Mouse (Mus musculus) heart, embryonic 11.5 days (tissue): ENCODE data around the gene C1ra. TPM values are rescaled to one million over a fixed set of nuclear protein-coding genes. Genes with fewer than 3 reads are reported as not detected.
"Not testable (repeated sequence)": the region's sequence is repeated elsewhere in the genome, so short reads cannot be mapped to it uniquely, and the experiment has no call there.

Experiments
- ATAC-seq: fragments of 200-750 bp; cut with Nextera tagmentation; replicated peaks from 2 replicates; pipeline ENCODE4 v1.8.0; 2017; ENCODE audit warnings: moderate library complexity; ENCODE audit not compliant: insufficient number of reproducible peaks, low FRiP score, low TSS enrichment
- H3K27ac ChIP-seq: fragments of 300-500 bp; sonication (generic); 2 replicates; pipeline ENCODE4 v1.5.1; 2014; ENCODE audit warnings: mild to moderate bottlenecking, low read depth, low read length
- H3K27me3 ChIP-seq: fragments of 300-500 bp; sonication (generic); 2 replicates; pipeline ENCODE4 v1.6.1; 2014; ENCODE audit warnings: mild to moderate bottlenecking, low read length, mixed read lengths; ENCODE audit not compliant: control insufficient read depth, insufficient read depth
- H3K36me3 ChIP-seq: fragments of 300-500 bp; sonication (generic); 2 replicates; pipeline ENCODE4 v1.6.1; 2014; ENCODE audit warnings: mild to moderate bottlenecking, low read length, moderate library complexity, mixed read lengths; ENCODE audit not compliant: control insufficient read depth, insufficient read depth
- H3K4me1 ChIP-seq: fragments of 300-500 bp; sonication (generic); 2 replicates; pipeline ENCODE4 v1.6.1; 2014; ENCODE audit warnings: low read length; ENCODE audit not compliant: control insufficient read depth, insufficient read depth
- H3K4me2 ChIP-seq: fragments of 300-500 bp; sonication (generic); 2 replicates; pipeline ENCODE4 v1.6.1; 2014; ENCODE audit warnings: mild to moderate bottlenecking, moderate library complexity
- H3K4me3 ChIP-seq: fragments of 300-500 bp; sonication (generic); 2 replicates; pipeline ENCODE4 v1.5.1; 2014; ENCODE audit warnings: low read depth, low read length
- H3K9ac ChIP-seq: fragments of 300-500 bp; sonication (generic); 2 replicates; pipeline ENCODE4 v1.6.1; 2014; ENCODE audit warnings: mild to moderate bottlenecking, low read depth, low read length, moderate library complexity
- H3K9me3 ChIP-seq: fragments of 300-500 bp; sonication (generic); replicated peaks from 2 replicates; pipeline ENCODE4 v1.6.1; 2016; ENCODE audit warnings: low read length; ENCODE audit not compliant: control insufficient read depth
- WGBS: fragments of 180-500 bp; shearing (Covaris S2); extraction: QIAGEN DNeasy Blood & Tissue Kit; methylation state at CpG from one replicate; pipeline ENCODE4 v1.1.7; 2014; ENCODE audit not compliant: insufficient replicate concordance; 5-methylcytosine and 5-hydroxymethylcytosine counted together
- polyA plus RNA-seq: library from polyadenylated mRNA; unstranded; fragments of >200 nt; fragmentation: Nextera tagmentation; extraction: Ambion mirVana; gene quantifications from 2 replicates; pipeline ENCODE4 v1.2.1, GENCODE M21; 2014

The C1ra gene
- polyA plus RNA-seq, 1 experiment from 2014 or later, result 0.09 TPM

GRCm38 (mm10) chr6:124509192-124509591 is 3.0 kb upstream of the C1ra start:
- H3K27ac ChIP-seq, H3K9me3 ChIP-seq, H3K27me3 ChIP-seq, H3K4me3 ChIP-seq, H3K4me1 ChIP-seq, H3K4me2 ChIP-seq, H3K36me3 ChIP-seq, H3K9ac ChIP-seq, ATAC-seq: not testable (repeated sequence)
- 78% methylated on average over 5 of the region's 5 CpGs for WGBS

- H3K27ac ChIP-seq, result no peak overlapping the region
- no peak overlapping the region; the same call in 1 of the 2 replicates for H3K4me2 ChIP-seq
- 58% methylated on average over 6 of the region's 6 CpGs for WGBS
- H3K36me3 ChIP-seq, result no peaks in the 10 kb centered on the region
- no peak overlapping the region for H3K9ac ChIP-seq
- no peak for ATAC-seq
- no peaks in the 10 kb centered on the region for H3K4me1 ChIP-seq
- H3K4me3 ChIP-seq, result no peak overlapping the region
- H3K27me3 ChIP-seq, result no peaks in the 10 kb centered on the region
- H3K9me3 ChIP-seq, result no peaks in the 10 kb centered on the region
Observed at GRCm38 (mm10) chr6:124511936-124512335, 269 bp upstream of the C1ra start.

- H3K27me3 ChIP-seq, H3K9ac ChIP-seq, H3K36me3 ChIP-seq, ATAC-seq, H3K4me2 ChIP-seq, H3K4me1 ChIP-seq, H3K27ac ChIP-seq, H3K9me3 ChIP-seq, H3K4me3 ChIP-seq: not testable (repeated sequence)
- WGBS, result 89% methylated on average over 4 of the region's 4 CpGs
Observed at GRCm38 (mm10) chr6:124517733-124518132, 5.5 kb downstream of the C1ra start.

GRCm38 (mm10) chr6:124522082-124522481 is 9.9 kb downstream of the C1ra start:
- H3K4me1 ChIP-seq, H3K9me3 ChIP-seq, H3K27me3 ChIP-seq, H3K4me2 ChIP-seq, H3K27ac ChIP-seq, ATAC-seq, H3K36me3 ChIP-seq, H3K4me3 ChIP-seq, H3K9ac ChIP-seq: not testable (repeated sequence)
- 68% methylated on average over 7 of the region's 7 CpGs for WGBS

GRCm38 (mm10) chr6:124527881-124528280 is 15.7 kb downstream of the C1ra start:
- no peak overlapping the region for H3K4me3 ChIP-seq
- no peak overlapping the region for H3K4me2 ChIP-seq
- H3K27me3 ChIP-seq, result no peaks in the 10 kb centered on the region
- no peaks in the 10 kb centered on the region for H3K9me3 ChIP-seq
- no peaks in the 10 kb centered on the region for H3K4me1 ChIP-seq
- WGBS, result 65% methylated on average over 3 of the region's 3 CpGs
- H3K9ac ChIP-seq, result no peak overlapping the region
- H3K36me3 ChIP-seq, result no peaks in the 10 kb centered on the region
- no peak overlapping the region for H3K27ac ChIP-seq
- no peak for ATAC-seq

GRCm38 (mm10) chr6:124531077-124531476 is 18.9 kb downstream of the C1ra start:
- Histone ChIP-seq H3K4me3 (no peak overlapping the region), H3K27me3 (no peaks in the 10 kb centered on the region), H3K9ac (no peak overlapping the region), H3K9me3 (no peaks in the 10 kb centered on the region), H3K36me3 (no peaks in the 10 kb centered on the region), H3K4me2 (no peak overlapping the region), H3K4me1 (no peaks in the 10 kb centered on the region), H3K27ac (no peak overlapping the region)
- no peak for ATAC-seq
- 70% methylated on average over 8 of the region's 8 CpGs for WGBS

- not testable (repeated sequence) for ATAC-seq, H3K4me1 ChIP-seq, H3K27me3 ChIP-seq, H3K9ac ChIP-seq, H3K27ac ChIP-seq, H3K9me3 ChIP-seq, H3K4me3 ChIP-seq, H3K36me3 ChIP-seq, H3K4me2 ChIP-seq
- WGBS, result 66% methylated on average over 8 of the region's 8 CpGs
Observed at GRCm38 (mm10) chr6:124536125-124536829, 24.1 kb downstream of the C1ra start.

GRCm38 (mm10) chr6:124541176-124541575 is 29.0 kb downstream of the C1ra start:
- not testable (repeated sequence) for H3K27me3 ChIP-seq, ATAC-seq, H3K27ac ChIP-seq, H3K4me1 ChIP-seq, H3K4me2 ChIP-seq, H3K36me3 ChIP-seq, H3K9ac ChIP-seq, H3K4me3 ChIP-seq, H3K9me3 ChIP-seq
- WGBS, result 72% methylated on average over 2 of the region's 2 CpGs

- not testable (repeated sequence) for H3K4me1 ChIP-seq, H3K4me2 ChIP-seq
- 0% methylated on average over 1 of the region's 1 CpGs for whole genome bisulfite sequencing
Observed at GRCm38 (mm10) chr6:124542284-124542683, 30.1 kb downstream of the C1ra start, which contains the start of gene C1s1. C1s1 (minus strand) TSS chr6:124542359.

More at GRCm38 (mm10) chr6:124542284-124542683, 30.1 kb downstream of the C1ra start, which contains the start of gene C1s1:
- H3K27me3 ChIP-seq, ATAC-seq, H3K4me3 ChIP-seq, H3K36me3 ChIP-seq, H3K9ac ChIP-seq, H3K9me3 ChIP-seq, H3K27ac ChIP-seq: not testable (repeated sequence)
